Mouse (Mus musculus) G1E-ER4 (cell line): Measurements from ENCODE around the gene Fpr-rs3. TPM values are rescaled to one million over a fixed set of nuclear protein-coding genes. Genes with fewer than 3 reads are reported as not detected.

Source experiments
- GATA1 ChIP-seq: IDR thresholded peaks from one replicate; pipeline ENCODE4 v1.8.0; 2012; ENCODE audit warnings: low read length, inconsistent platforms
- polyA plus RNA-seq: library from polyadenylated mRNA; stranded (reverse); fragments of >175 nt; gene quantifications from 2 replicates; pipeline ENCODE4 v1.2.3, GENCODE M21; 2012

Gene Fpr-rs3
- polyA plus RNA-seq, result not detected in 2 replicates

GRCm38 (mm10) chr17:20624777-20625176, at the start of gene Fpr-rs3:
Gene Fpr-rs3 (minus strand): TSS chr17:20624877.
- TF ChIP-seq GATA1, result no peak

GRCm38 (mm10) chr17:20596323-20596722, 28.4 kb downstream of the Fpr-rs3 start, which contains the start of gene Vmn2r110:
Gene Vmn2r110 (minus strand): TSS chr17:20596423.
- TF ChIP-seq GATA1, result no peak

Other genes starting within 250 kb of the Fpr-rs3 start
- gene Vmn1r224, start 210.7 kb downstream of the Fpr-rs3 start, polyA plus RNA-seq, result not detected in 2 replicates
- gene Vmn2r108, start 143.5 kb downstream of the Fpr-rs3 start, polyA plus RNA-seq, result not detected in 2 replicates
- gene Vmn1r225, start 126.7 kb downstream of the Fpr-rs3 start, polyA plus RNA-seq, result not detected in 2 replicates
- not detected in 2 replicates for gene Vmn2r109, start 60.1 kb downstream of the Fpr-rs3 start, polyA plus RNA-seq
- not detected in 2 replicates for gene Vmn2r110, start 28.5 kb downstream of the Fpr-rs3 start, polyA plus RNA-seq
- not detected in 2 replicates for gene Vmn1r226, start 58.0 kb upstream of the Fpr-rs3 start, polyA plus RNA-seq
- not detected in 2 replicates for gene Vmn1r227, start 105.0 kb upstream of the Fpr-rs3 start, polyA plus RNA-seq
- gene Vmn1r228, start 161.3 kb upstream of the Fpr-rs3 start, polyA plus RNA-seq, result not detected in 2 replicates
- gene Vmn1r229, start 186.7 kb upstream of the Fpr-rs3 start, polyA plus RNA-seq, result not detected in 2 replicates
- not detected in 2 replicates for gene Vmn1r230, start 215.6 kb upstream of the Fpr-rs3 start, polyA plus RNA-seq